Mouse (Mus musculus) hindbrain, embryonic 14.5 days (tissue): ENCODE results near the gene Appl1. TPM values are rescaled to one million over a fixed set of nuclear protein-coding genes. Genes with fewer than 3 reads are reported as not detected.

Source experiments
- ATAC-seq: fragments of 200-750 bp; cut with Nextera tagmentation; 2 replicates; pipeline ENCODE4 v1.8.0; 2017; ENCODE audit warnings: moderate number of reproducible peaks, mild to moderate bottlenecking, moderate TSS enrichment, moderate library complexity; ENCODE audit not compliant: low FRiP score
- DNase-seq: peaks from one replicate; pipeline ENCODE4 v3.0.0-alpha.2; 2015; ENCODE audit warnings: low spot score
- H3K27ac ChIP-seq: fragments of 300-500 bp; sonication (generic); 2 replicates; pipeline ENCODE4 v1.5.1; 2014; ENCODE audit warnings: mild to moderate bottlenecking, moderate library complexity
- H3K27me3 ChIP-seq: fragments of 300-500 bp; sonication (generic); 2 replicates; pipeline ENCODE4 v1.6.1; 2014; ENCODE audit warnings: mild to moderate bottlenecking, low read length, mixed read lengths; ENCODE audit not compliant: control insufficient read depth, insufficient read depth
- H3K36me3 ChIP-seq: fragments of 300-500 bp; sonication (generic); replicated peaks from 2 replicates; pipeline ENCODE4 v1.6.1; 2014; ENCODE audit not compliant: control insufficient read depth, insufficient read depth
- H3K4me1 ChIP-seq: fragments of 300-500 bp; sonication (generic); replicated peaks from 2 replicates; pipeline ENCODE4 v1.6.1; 2014; ENCODE audit warnings: antibody characterized with exemption, low read length, mixed read lengths; ENCODE audit not compliant: control insufficient read depth, insufficient read depth
- H3K4me2 ChIP-seq: fragments of 300-500 bp; sonication (generic); replicated peaks from 2 replicates; pipeline ENCODE4 v1.6.1; 2014; ENCODE audit warnings: mild to moderate bottlenecking, moderate library complexity
- H3K4me3 ChIP-seq: fragments of 300-500 bp; sonication (generic); replicated peaks from 2 replicates; pipeline ENCODE4 v1.5.1; 2014; ENCODE audit warnings: mild to moderate bottlenecking, low read length
- H3K9ac ChIP-seq: fragments of 300-500 bp; sonication (generic); 2 replicates; pipeline ENCODE4 v1.6.1; 2014
- H3K9me3 ChIP-seq: fragments of 300-500 bp; sonication (generic); 2 replicates; pipeline ENCODE4 v1.6.1; 2016; ENCODE audit warnings: low read length; ENCODE audit not compliant: control insufficient read depth
- WGBS: fragments of 180-500 bp; shearing (Covaris S2); extraction: QIAGEN DNeasy Blood & Tissue Kit; methylation state at CpG from one replicate; pipeline ENCODE4 v1.1.7; 2014; 5-methylcytosine and 5-hydroxymethylcytosine counted together
- polyA plus RNA-seq: library from polyadenylated mRNA; unstranded; fragments of >200 nt; fragmentation: Nextera tagmentation; extraction: Ambion mirVana; gene quantifications from 2 replicates; pipeline ENCODE4 v1.2.1, GENCODE M21; 2014

The Appl1 gene
- polyA plus RNA-seq, 1 experiment from 2014 or later: 69.9 TPM

DNA sequence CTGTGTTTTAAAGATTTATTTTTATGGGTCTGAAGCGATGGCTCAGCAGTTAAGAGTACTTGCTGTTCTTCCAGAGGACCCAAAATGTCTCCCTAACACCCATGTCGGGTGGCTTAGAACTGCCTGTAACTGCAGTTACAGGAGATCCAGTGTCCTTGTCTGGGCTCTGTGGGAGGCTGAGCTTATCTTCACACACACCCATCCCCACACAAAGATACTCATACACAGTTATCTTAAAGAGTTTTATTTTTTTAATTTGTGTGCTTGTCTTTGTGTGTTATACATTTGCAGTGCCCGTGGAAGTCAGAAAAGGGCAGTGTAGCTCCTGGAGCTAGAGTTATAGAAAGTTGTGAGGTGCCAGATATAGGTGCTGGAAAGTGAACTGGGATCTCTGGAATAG lies 80.3 kb downstream of the Appl1 start:
- Histone ChIP-seq H3K27me3 (no peaks in the 10 kb centered on the region), H3K4me3 (no peak overlapping the region), H3K36me3 (no peaks in the 10 kb centered on the region), H3K27ac (no peak overlapping the region), H3K9me3 (no peaks in the 10 kb centered on the region), H3K4me1 (no peaks in the 10 kb centered on the region), H3K9ac (no peak overlapping the region), H3K4me2 (no peak overlapping the region)
- no peak for DNase-seq
- no peak for ATAC-seq
- WGBS: 92% methylated on average over 3 of the region's 3 CpGs

DNA sequence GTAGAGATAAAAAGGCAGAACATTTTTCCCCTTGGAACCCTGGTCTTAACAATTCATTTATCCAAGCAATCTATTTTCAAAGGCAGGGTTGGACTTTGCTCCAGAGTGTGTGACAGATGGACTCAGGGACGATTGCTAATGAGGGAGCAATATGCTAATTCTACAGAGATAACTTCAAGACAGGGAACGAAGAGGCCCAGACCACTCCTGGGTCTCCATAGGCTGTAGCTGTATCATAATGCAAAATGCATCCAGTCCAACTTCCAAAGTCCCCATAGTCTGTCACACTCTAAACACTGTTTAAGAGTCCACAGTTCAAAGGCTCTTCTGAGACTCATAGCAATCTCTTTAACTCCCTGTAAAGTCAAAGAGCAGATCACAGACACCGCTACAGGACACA lies 83.8 kb downstream of the Appl1 start:
- Histone ChIP-seq H3K36me3 (no peaks in the 10 kb centered on the region), H3K4me1 (no peaks in the 10 kb centered on the region), H3K27ac (no peak overlapping the region), H3K9me3 (no peaks in the 10 kb centered on the region), H3K4me2 (no peak overlapping the region), H3K27me3 (no peaks in the 10 kb centered on the region), H3K9ac (no peak overlapping the region), H3K4me3 (no peak overlapping the region)
- WGBS: 52% methylated on average over 3 of the region's 3 CpGs
- no peak for DNase-seq
- ATAC-seq: no peak

DNA sequence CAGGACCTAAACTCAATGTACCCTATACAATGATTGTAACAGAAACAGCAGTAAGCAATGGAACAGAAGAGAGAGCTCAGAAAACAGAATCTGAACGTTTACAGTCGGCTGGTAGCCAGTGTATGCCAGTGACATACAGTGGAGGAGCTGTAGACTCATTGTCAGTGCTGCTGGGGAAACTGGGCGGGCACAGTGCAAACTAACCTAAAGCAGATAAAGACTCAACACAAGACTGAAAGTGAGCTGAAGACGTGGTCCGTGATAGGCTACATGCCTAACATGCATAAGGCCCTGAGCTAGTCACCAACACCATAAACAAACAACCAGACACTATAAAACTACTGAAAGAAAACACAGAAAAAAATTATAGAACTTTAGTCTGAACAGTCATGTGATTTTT lies 89.3 kb downstream of the Appl1 start:
- DNase-seq (no peak), ATAC-seq (no peak)
- Histone ChIP-seq H3K4me3 (no peak overlapping the region), H3K9ac (no peak overlapping the region), H3K36me3 (no peaks in the 10 kb centered on the region), H3K27me3 (no peaks in the 10 kb centered on the region), H3K9me3 (no peaks in the 10 kb centered on the region), H3K4me2 (no peak overlapping the region), H3K27ac (no peak overlapping the region), H3K4me1 (no peaks in the 10 kb centered on the region)
- 85% methylated on average over 5 of the region's 5 CpGs for WGBS

DNA sequence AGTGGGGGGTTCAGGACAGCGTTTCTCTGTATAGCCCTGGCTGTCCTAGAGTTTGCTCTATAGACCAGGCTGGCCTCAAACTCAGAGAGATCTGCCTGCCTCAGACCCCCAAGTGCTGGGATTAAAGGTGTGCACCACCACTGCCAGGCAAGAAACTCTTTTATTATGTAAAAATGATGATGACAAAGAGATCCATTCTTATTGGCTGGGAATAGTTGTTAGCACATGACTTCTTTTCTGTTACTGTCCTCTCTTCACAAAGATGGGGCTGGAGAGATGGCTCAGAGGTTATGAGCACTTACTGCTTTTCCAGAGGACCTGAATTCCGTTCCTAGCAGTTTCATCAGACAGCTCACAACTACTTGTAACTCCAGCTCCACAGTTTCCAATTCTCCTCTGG lies 91.1 kb downstream of the Appl1 start:
- Histone ChIP-seq H3K27ac (no peak overlapping the region), H3K4me1 (no peaks in the 10 kb centered on the region), H3K36me3 (no peaks in the 10 kb centered on the region), H3K4me3 (no peak overlapping the region), H3K4me2 (no peak overlapping the region), H3K27me3 (no peaks in the 10 kb centered on the region), H3K9me3 (no peaks in the 10 kb centered on the region), H3K9ac (no peak overlapping the region)
- ATAC-seq (no peak), DNase-seq (no peak)
- 61% methylated on average over 2 of the region's 2 CpGs for WGBS

DNA sequence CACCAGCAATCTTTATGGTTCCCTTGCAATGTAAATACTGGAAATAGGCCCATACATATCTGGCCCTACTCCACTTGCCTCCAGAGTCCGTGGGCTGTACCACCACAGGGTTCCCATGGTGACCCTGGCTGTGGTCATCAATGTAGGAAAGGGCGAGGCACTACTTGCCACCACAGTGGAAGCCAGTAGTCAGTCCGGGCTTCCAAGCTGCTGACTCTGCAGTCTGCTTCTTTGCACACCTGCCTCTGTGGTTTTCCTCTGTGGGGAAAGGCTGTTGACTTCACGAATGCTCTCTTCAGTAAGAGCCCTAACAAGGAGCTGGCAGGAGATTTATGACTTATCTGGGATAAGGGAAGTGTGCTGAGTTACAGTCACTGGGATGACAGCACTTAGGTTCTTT lies 92.3 kb downstream of the Appl1 start:
- no peaks in the 10 kb centered on the region for H3K36me3 ChIP-seq
- H3K9ac ChIP-seq: no peak overlapping the region
- H3K27ac ChIP-seq: no peak overlapping the region
- 83% methylated on average over 4 of the region's 4 CpGs for WGBS
- no peak for DNase-seq
- no peak overlapping the region for H3K4me2 ChIP-seq
- no peak for ATAC-seq
- no peaks in the 10 kb centered on the region for H3K27me3 ChIP-seq
- H3K4me3 ChIP-seq: no peak overlapping the region
- no peaks in the 10 kb centered on the region for H3K9me3 ChIP-seq
- H3K4me1 ChIP-seq: no peaks in the 10 kb centered on the region

Other genes starting within 250 kb of the Appl1 start
- gene Asb14, start 76.7 kb downstream of the Appl1 start, polyA plus RNA-seq: 0.17 TPM in 2 replicates
- gene Hesx1, start 23.2 kb upstream of the Appl1 start, polyA plus RNA-seq: 0.20 TPM in 1 of 2 replicates, not detected in the other
- gene Il17rd, start 67.7 kb upstream of the Appl1 start, polyA plus RNA-seq: 2.8 TPM in 2 replicates
- gene Arhgef3, start 143.7 kb upstream of the Appl1 start, polyA plus RNA-seq: 11.8 and 17.3 TPM in 2 replicates